Mouse (Mus musculus) E14TG2a.4 (cell line): ENCODE measurements around the gene Il17re.

ENCODE experiments used
- CTCF ChIP-seq: conservative IDR thresholded peaks from 2 replicates; pipeline ENCODE4 v1.5.1; 2014; ENCODE audit warnings: low read length
- NANOG ChIP-seq: IDR thresholded peaks from 2 replicates; pipeline ENCODE4 v1.6.1; 2014; ENCODE audit warnings: borderline replicate concordance, low read length, mixed read lengths

DNA sequence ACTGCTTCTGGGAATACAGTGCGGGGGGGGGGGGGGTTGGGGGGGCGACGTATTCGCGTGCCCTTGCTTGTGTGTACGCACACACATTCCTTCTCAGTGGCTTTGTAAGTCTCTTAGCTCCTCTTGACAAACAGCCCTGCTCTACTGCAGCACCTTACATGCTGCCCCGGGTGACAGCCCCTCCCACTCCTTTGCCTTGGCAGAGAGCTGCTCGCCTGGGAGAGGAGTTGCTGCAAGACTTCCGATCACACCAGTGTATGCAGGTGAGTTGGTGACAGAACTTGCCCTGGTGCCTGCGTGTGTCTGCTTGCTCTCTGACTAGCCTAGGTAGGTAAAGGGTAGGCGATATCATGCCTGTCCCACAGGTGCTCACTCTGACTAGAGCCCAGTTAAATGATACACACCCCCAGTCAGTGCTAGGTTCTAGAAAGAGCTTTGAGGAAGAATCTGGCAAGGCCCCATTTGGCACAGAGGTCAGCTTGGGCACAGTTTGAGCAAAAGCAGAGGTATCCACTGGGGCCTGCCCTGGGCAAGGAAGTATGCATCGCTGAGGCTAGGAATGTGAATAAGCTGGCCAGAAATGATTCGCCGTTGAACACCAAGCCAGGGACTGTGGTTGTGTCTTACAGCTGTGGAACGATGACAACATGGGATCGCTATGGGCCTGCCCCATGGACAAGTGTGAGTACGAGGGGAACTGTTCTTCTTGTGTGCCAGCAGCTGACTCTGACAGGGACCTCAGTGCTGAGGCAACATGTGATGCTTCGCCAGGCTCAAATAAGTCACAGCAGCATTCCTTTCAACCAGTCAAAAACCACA lies 22.5 kb downstream of the Il17re start:
- TF ChIP-seq CTCF: no peak
- TF ChIP-seq NANOG: no peak
